Mouse (Mus musculus): ENCODE measurements around the gene Edn3.

Gene Edn3

GRCm38 (mm10) chr2:174797495-174798068 lies 37.2 kb downstream of the Edn3 start:
- DNase-seq, result no peak

DNA sequence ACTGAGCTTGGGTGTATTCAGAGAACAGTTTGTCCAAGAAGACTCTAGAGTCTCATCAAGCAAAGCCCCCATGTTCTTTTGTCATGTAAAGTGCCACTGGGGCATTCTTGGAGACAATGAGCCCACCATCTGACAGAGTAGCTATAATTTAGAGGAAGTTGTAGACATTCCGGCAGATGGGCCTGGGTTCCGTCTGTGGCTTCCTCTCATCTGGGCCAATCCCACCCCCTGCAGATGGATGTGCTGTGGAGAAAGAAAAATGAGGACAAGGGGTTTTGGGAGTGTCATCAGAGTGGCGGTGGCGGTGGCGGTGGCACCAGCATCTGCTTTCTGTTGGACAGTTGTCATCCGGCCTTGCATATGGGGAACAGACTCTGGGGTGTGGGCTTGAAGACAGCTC lies 42.0 kb downstream of the Edn3 start:
- no peak for DNase-seq

GRCm38 (mm10) chr2:174803661-174804060 lies 43.2 kb downstream of the Edn3 start:
- DNase-seq, result no peak

DNA sequence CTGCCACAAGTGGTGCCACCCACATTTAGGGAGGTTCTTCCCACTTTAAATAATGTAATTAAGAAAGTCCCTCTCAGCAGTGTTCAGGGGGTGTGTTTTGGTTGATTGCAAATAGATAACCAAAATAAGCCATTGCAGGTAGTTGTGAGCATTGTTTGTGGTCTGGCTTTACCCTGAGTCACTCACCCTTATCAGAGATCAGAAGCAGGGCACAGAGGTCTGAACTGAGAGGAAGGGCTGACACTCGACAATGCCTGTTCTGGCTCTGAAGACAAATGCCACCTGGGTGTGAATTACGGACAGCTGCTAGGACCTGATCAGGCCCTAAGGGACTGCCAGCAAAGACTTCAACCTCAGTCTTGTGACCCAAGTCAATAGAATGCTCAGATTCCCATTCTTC lies 47.5 kb downstream of the Edn3 start:
- DNase-seq, result no peak

GRCm38 (mm10) chr2:174809296-174809695 lies 48.9 kb downstream of the Edn3 start:
- DNase-seq, result no peak

DNA sequence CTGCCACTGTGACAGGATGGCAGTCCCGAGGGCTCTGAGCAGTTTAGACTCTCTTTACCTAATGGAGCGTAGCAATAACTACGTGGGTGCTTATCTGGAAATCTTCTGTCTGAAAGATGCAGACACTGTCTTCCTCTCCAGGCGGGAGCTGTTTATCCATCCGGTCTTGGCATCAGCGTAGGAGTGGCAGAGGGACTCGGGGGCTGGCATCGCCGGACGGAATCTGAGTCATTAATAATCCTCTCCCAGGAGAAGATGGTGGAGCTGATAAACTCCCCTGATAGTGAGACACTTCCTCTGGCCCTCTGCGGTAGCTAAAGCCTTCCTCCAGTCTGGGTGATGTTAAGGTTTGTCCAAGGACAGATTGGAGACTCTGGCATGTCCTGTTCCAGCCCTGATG lies 52.9 kb downstream of the Edn3 start:
- no peak for DNase-seq

DNA sequence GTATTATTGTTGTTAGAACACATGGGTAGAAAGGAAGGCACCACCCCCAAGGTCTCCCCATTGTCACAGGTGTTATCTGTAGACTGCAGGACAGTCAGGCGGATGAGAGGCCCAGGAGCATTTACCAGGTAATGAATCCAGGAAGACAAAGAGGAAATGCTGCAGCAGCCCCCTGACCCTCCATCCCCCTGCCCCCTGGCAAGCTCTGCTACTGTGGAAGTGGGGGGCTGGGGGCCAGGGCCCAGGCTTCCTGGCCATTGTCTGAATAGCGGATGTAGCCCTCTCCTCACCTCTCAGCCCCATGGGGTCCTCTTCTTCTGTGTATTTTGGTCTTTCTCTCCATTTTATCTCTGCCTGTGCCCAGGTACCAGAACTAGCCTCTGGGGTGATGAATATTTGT lies 55.7 kb downstream of the Edn3 start:
- no peak for DNase-seq

GRCm38 (mm10) chr2:174820286-174820685 lies 59.9 kb downstream of the Edn3 start:
- DNase-seq, result no peak

- DNase-seq, result no peak
Observed at GRCm38 (mm10) chr2:174827829-174828228, 67.4 kb downstream of the Edn3 start.

DNA sequence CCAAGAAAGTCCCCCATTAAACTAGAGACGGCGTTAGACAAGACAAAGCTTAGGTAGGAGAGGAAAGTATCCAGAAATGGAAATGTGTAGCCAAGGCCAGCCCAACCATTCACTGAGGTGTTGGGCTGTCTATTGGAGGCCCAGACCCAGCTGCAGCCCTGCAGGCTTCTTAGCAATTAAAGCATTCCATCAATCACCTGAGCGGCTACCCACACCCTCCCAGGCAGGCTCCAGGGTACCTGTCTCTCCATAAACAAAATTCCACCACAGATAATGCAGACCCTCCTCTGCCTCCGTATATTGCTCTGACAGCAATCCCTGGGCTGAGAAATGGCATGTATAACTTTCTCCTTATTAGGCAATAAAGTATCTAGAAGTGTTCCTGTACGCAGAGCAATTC lies 73.2 kb downstream of the Edn3 start:
- no peak for DNase-seq
